8 mouse cellular contexts compared by ENCODE assay signal in genomic region chr1:91413030-91413506, GRCm38 (mm10). TPM values are rescaled to one million over a fixed set of nuclear protein-coding genes. Genes with fewer than 3 reads are reported as not detected.
A peak's percentile ranks its signal among the peaks of the same experiment; 100 is the strongest.
DNase-seq lines count a peak whose midpoint lies in the region; ATAC-seq and TF ChIP-seq lines count a peak whose summit lies in the region.

No protein-coding gene starts in this region.

- H3K9me3 ChIP-seq in CH12.LX (replicated peaks; ENCODE audit: low read length): no peaks in the 10 kb centered on the region
- H3K9me3 ChIP-seq in forebrain, embryonic 10.5 days: no peaks in the 10 kb centered on the region
- H3K9me3 ChIP-seq in heart, embryonic 15.5 days (replicated peaks): no peaks in the 10 kb centered on the region
- H3K9me3 ChIP-seq in liver, embryonic 13.5 days (replicated peaks): no peaks in the 10 kb centered on the region
- no peaks in the 10 kb centered on the region for H3K9me3 ChIP-seq in stomach, embryonic 14.5 days (ENCODE audit: control insufficient read depth, low read depth, low read length)

- 0% methylated on average over 34 of the region's 34 CpGs for WGBS in forebrain, embryonic 10.5 days
- under 1% methylated on average over 34 of the region's 34 CpGs for WGBS in heart, embryonic 15.5 days
- WGBS in liver, embryonic 13.5 days (ENCODE audit: insufficient replicate concordance): under 1% methylated on average over 34 of the region's 34 CpGs
- under 1% methylated on average over 34 of the region's 34 CpGs for WGBS in stomach, embryonic 14.5 days

- H3K27ac ChIP-seq in CH12.LX (ENCODE audit: insufficient read depth, low read depth): peak overlapping the region; percentile 75
- H3K27ac ChIP-seq in forebrain, embryonic 10.5 days: peak overlapping the region; percentile 97
- peak overlapping the region; percentile 97 for H3K27ac ChIP-seq in heart, embryonic 15.5 days
- H3K27ac ChIP-seq in liver, embryonic 13.5 days: peak overlapping the region; percentile 62
- H3K27ac ChIP-seq in stomach, embryonic 14.5 days (ENCODE audit: low read length): peak overlapping the region; percentile 91

- dilution Hi-C loops in CH12.LX (cut with MboI; ENCODE audit: extremely low pct_ligation_motif_present, extremely low pct_unique_long_range_greater_than_20kb, low sequenced_read_pairs): no loop called here

- H3K36me3 ChIP-seq in CH12.LX (replicated peaks in 1 of 2; ENCODE audit: control insufficient read depth in 1 of 2, insufficient read depth in 1 of 2, low read length in 1 of 2): peaks cover 12 to 31% of the 10 kb centered on the region in 2 experiments
- peaks cover 13% of the 10 kb centered on the region for H3K36me3 ChIP-seq in forebrain, embryonic 10.5 days (replicated peaks)
- peaks cover 9% of the 10 kb centered on the region; the same call in 1 of the 2 replicates for H3K36me3 ChIP-seq in heart, embryonic 15.5 days
- peaks cover 8% of the 10 kb centered on the region; the same call in 1 of the 2 replicates for H3K36me3 ChIP-seq in liver, embryonic 13.5 days
- 0 out of 2 replicates have a peak, but pooled peaks cover 3% of the 10 kb centered on the region for H3K36me3 ChIP-seq in stomach, embryonic 14.5 days (ENCODE audit: control insufficient read depth, insufficient read depth, low read length)

- no peak for TF ChIP-seq CTCF in CH12.LX (conservative IDR thresholded peaks at IDR 0.05 in 1 of 2, IDR thresholded peaks at IDR 0.05 in 1 of 2; ENCODE audit: low read depth in 2 of 2, low read length in 2 of 2)

- peak overlapping the region; percentile 68 for H3K4me2 ChIP-seq in CH12.LX (ENCODE audit: insufficient read depth, low read depth, poor library complexity, severe bottlenecking)
- peak overlapping the region; percentile 98 for H3K4me2 ChIP-seq in heart, embryonic 15.5 days
- H3K4me2 ChIP-seq in liver, embryonic 13.5 days: peak overlapping the region; percentile 99
- H3K4me2 ChIP-seq in stomach, embryonic 14.5 days (replicated peaks; ENCODE audit: low read depth, low read length): peak overlapping the region; percentile 97

- H3K79me2 ChIP-seq in CH12.LX (replicated peaks; ENCODE audit: control insufficient read depth, extremely low read depth, insufficient read depth, poor library complexity, severe bottlenecking): no peaks in the 10 kb centered on the region

- peak; percentile 92 for TF ChIP-seq POLR2A in CH12.LX (IDR thresholded peaks at IDR 0.05; ENCODE audit: low read depth, low read length)

- peak overlapping the region; percentile 74 to 94 (median 91) for H3K4me3 ChIP-seq in CH12.LX (replicated peaks in 1 of 3; ENCODE audit: low read depth in 2 of 3, low read length in 2 of 3, poor library complexity in 1 of 3)
- H3K4me3 ChIP-seq in forebrain, embryonic 10.5 days: peak overlapping the region; percentile 80
- peak overlapping the region; percentile 86 for H3K4me3 ChIP-seq in heart, embryonic 15.5 days
- H3K4me3 ChIP-seq in liver, embryonic 13.5 days (replicated peaks): peak overlapping the region; percentile 80
- H3K4me3 ChIP-seq in stomach, embryonic 14.5 days (ENCODE audit: low read depth, low read length): peak overlapping the region; percentile 77

- H3K27me3 ChIP-seq in CH12.LX (replicated peaks): no peaks in the 10 kb centered on the region
- H3K27me3 ChIP-seq in forebrain, embryonic 10.5 days (ENCODE audit: poor library complexity, severe bottlenecking): peaks cover 19% of the 10 kb centered on the region; the same call in 1 of the 2 replicates
- no peaks in the 10 kb centered on the region for H3K27me3 ChIP-seq in heart, embryonic 15.5 days
- peaks cover 21% of the 10 kb centered on the region for H3K27me3 ChIP-seq in liver, embryonic 13.5 days
- no peaks in the 10 kb centered on the region for H3K27me3 ChIP-seq in stomach, embryonic 14.5 days (ENCODE audit: control insufficient read depth, insufficient read depth, low read length)

- peak; percentile 92 for ATAC-seq in heart, embryonic 15.5 days (replicated peaks; ENCODE audit: insufficient number of reproducible peaks, insufficient read depth, low FRiP score, low read depth)
- peak; percentile 95 for ATAC-seq in liver, embryonic 13.5 days (ENCODE audit: low read depth)
- ATAC-seq in stomach, embryonic 14.5 days (ENCODE audit: insufficient number of reproducible peaks, insufficient read depth, low FRiP score, low read depth): peak; percentile 95

- no peak for TF ChIP-seq EP300 in CH12.LX (IDR thresholded peaks at IDR 0.05; ENCODE audit: low read length)

- no peak for TF ChIP-seq RAD21 in CH12.LX (IDR thresholded peaks at IDR 0.05; ENCODE audit: low read depth, low read length)

- DNase-seq in CH12.LX (ENCODE audit: extremely low read depth): peak; percentile 94
- DNase-seq in c-Kit-positive CD71-negative TER-119-negative erythroid progenitor cells, embryonic 14.5 days (ENCODE audit: low read depth): peak; percentile 90
- peak; percentile 96 for DNase-seq in forebrain, embryonic 10.5 days (ENCODE audit: extremely low spot score, low spot score)
- peak; percentile 98 for DNase-seq in kidney, postnatal 14 days
- DNase-seq in liver, embryonic 13.5 days: peak; percentile 90
- peak; percentile 92 for DNase-seq in natural killer cell, adult 2 months (ENCODE audit: low spot score in 2 of 2)

- in situ Hi-C loops in CH12.LX (cut with MboI; ENCODE audit: low pct_ligation_motif_present, low pct_unique_long_range_greater_than_20kb, low sequenced_read_pairs): no loop called here

- H3K9ac ChIP-seq in CH12.LX (ENCODE audit: insufficient read depth, low read depth): peak overlapping the region; percentile 80
- peak overlapping the region; percentile 82 for H3K9ac ChIP-seq in heart, embryonic 15.5 days
- peak overlapping the region; percentile 84 for H3K9ac ChIP-seq in liver, embryonic 13.5 days
- peak overlapping the region; percentile 74 for H3K9ac ChIP-seq in stomach, embryonic 14.5 days (replicated peaks; ENCODE audit: low read depth, low read length)

- H3K4me1 ChIP-seq in CH12.LX (ENCODE audit: control insufficient read depth in 1 of 2, insufficient read depth in 2 of 2): peaks cover 9 to 25% of the 10 kb centered on the region in 2 experiments
- peaks cover 55% of the 10 kb centered on the region for H3K4me1 ChIP-seq in forebrain, embryonic 10.5 days
- H3K4me1 ChIP-seq in heart, embryonic 15.5 days (replicated peaks): peaks cover 33% of the 10 kb centered on the region
- peaks cover 31% of the 10 kb centered on the region for H3K4me1 ChIP-seq in liver, embryonic 13.5 days (replicated peaks)
- peaks cover 27% of the 10 kb centered on the region for H3K4me1 ChIP-seq in stomach, embryonic 14.5 days (ENCODE audit: control insufficient read depth, insufficient read depth, low read length)

TF ChIP-seq in CH12.LX, 34 proteins besides CTCF, POLR2A, EP300 and RAD21 (continues in another document):
- TF ChIP-seq POLR2AphosphoS2 (IDR thresholded peaks at IDR 0.05; ENCODE audit: low read depth, low read length) (peak; percentile 79), NELFE (IDR thresholded peaks at IDR 0.05; ENCODE audit: low read depth, low read length) (peak; percentile 91), RCOR1 (conservative IDR thresholded peaks at IDR 0.05; ENCODE audit: low read depth, low read length) (no peak), ELF1 (IDR thresholded peaks at IDR 0.05; ENCODE audit: low read depth, low read length) (peak; percentile 77), NRF1 (IDR thresholded peaks at IDR 0.05; ENCODE audit: low read depth, low read length) (no peak), TCF12 (IDR thresholded peaks at IDR 0.05; ENCODE audit: low read depth, low read length) (peak; percentile 84), SIN3A (IDR thresholded peaks at IDR 0.05; ENCODE audit: low read length) (peak; percentile 86), TBP (conservative IDR thresholded peaks at IDR 0.05; ENCODE audit: low read depth, low read length) (peak; percentile 93), MXI1 (IDR thresholded peaks at IDR 0.05; ENCODE audit: low read depth, low read length) (peak; percentile 69; the same call in 1 of the 2 replicates)

RNA-seq across cellular contexts. Expression of gene Hes6, which starts 0.8 kb away (rescaled TPM):
- total RNA-seq in CH12.LX (2012; rRNA removed): 25.7 and 32.7 TPM in 2 replicates
- 14.6 and 15.4 TPM in 2 replicates for total RNA-seq in CH12.LX (2014; rRNA removed)
- polyA plus RNA-seq in CH12.LX (2012; ENCODE audit: insufficient read length, low read depth): 21.1 and 21.4 TPM in 2 replicates
- 156 and 177 TPM in 2 replicates for polyA plus RNA-seq in forebrain, embryonic 10.5 days (2016; fragmentation: Nextera tagmentation; extraction: Ambion mirVana)
- polyA plus RNA-seq in heart, embryonic 15.5 days (2015; fragmentation: Nextera tagmentation; extraction: Ambion mirVana): 72.4 and 128 TPM in 2 replicates
- polyA plus RNA-seq in liver, embryonic 13.5 days (2015; fragmentation: Nextera tagmentation; extraction: Ambion mirVana): 21.9 and 22.5 TPM in 2 replicates
- polyA plus RNA-seq in stomach, embryonic 14.5 days (2014; fragmentation: Nextera tagmentation; extraction: Ambion mirVana): 65.7 and 78.1 TPM in 2 replicates

RNA-seq across cellular contexts. Expression of gene Ilkap, which starts 14.5 kb away (rescaled TPM):
- 77.9 and 98.8 TPM in 2 replicates for total RNA-seq in CH12.LX (2012; rRNA removed)
- 79.1 and 100 TPM in 2 replicates for total RNA-seq in CH12.LX (2014; rRNA removed)
- polyA plus RNA-seq in CH12.LX (2012; ENCODE audit: insufficient read length, low read depth): 101 and 115 TPM in 2 replicates
- 168 and 176 TPM in 2 replicates for polyA plus RNA-seq in forebrain, embryonic 10.5 days (2016; fragmentation: Nextera tagmentation; extraction: Ambion mirVana)
- 96.7 and 110 TPM in 2 replicates for polyA plus RNA-seq in heart, embryonic 15.5 days (2015; fragmentation: Nextera tagmentation; extraction: Ambion mirVana)
- polyA plus RNA-seq in liver, embryonic 13.5 days (2015; fragmentation: Nextera tagmentation; extraction: Ambion mirVana): 86.5 and 95.8 TPM in 2 replicates
- 134 and 146 TPM in 2 replicates for polyA plus RNA-seq in stomach, embryonic 14.5 days (2014; fragmentation: Nextera tagmentation; extraction: Ambion mirVana)

RNA-seq across cellular contexts. Expression of gene Per2, which starts 46.1 kb away (rescaled TPM):
- total RNA-seq in CH12.LX (2012; rRNA removed) (4.2 and 4.7 TPM in 2 replicates), CH12.LX (2014; rRNA removed) (2.7 and 2.8 TPM in 2 replicates)
- polyA plus RNA-seq in CH12.LX (2012; ENCODE audit: insufficient read length, low read depth): 5.2 and 5.8 TPM in 2 replicates
- 1.3 and 1.6 TPM in 2 replicates for polyA plus RNA-seq in forebrain, embryonic 10.5 days (2016; fragmentation: Nextera tagmentation; extraction: Ambion mirVana)
- 4.5 and 5.0 TPM in 2 replicates for polyA plus RNA-seq in heart, embryonic 15.5 days (2015; fragmentation: Nextera tagmentation; extraction: Ambion mirVana)
- 1.4 and 2.5 TPM in 2 replicates for polyA plus RNA-seq in liver, embryonic 13.5 days (2015; fragmentation: Nextera tagmentation; extraction: Ambion mirVana)
- 7.3 and 9.5 TPM in 2 replicates for polyA plus RNA-seq in stomach, embryonic 14.5 days (2014; fragmentation: Nextera tagmentation; extraction: Ambion mirVana)

RNA-seq across cellular contexts. Expression of gene Erfe, which starts 46.8 kb away (rescaled TPM):
- total RNA-seq in CH12.LX (2012; rRNA removed) (5.7 and 8.4 TPM in 2 replicates), CH12.LX (2014; rRNA removed) (2.1 and 2.2 TPM in 2 replicates)
- polyA plus RNA-seq in CH12.LX (2012; ENCODE audit: insufficient read length, low read depth): 1.8 and 2.3 TPM in 2 replicates
- 1.1 and 1.6 TPM in 2 replicates for polyA plus RNA-seq in forebrain, embryonic 10.5 days (2016; fragmentation: Nextera tagmentation; extraction: Ambion mirVana)
- polyA plus RNA-seq in heart, embryonic 15.5 days (2015; fragmentation: Nextera tagmentation; extraction: Ambion mirVana): 0.78 and 1.5 TPM in 2 replicates
- polyA plus RNA-seq in liver, embryonic 13.5 days (2015; fragmentation: Nextera tagmentation; extraction: Ambion mirVana): 4.5 and 4.7 TPM in 2 replicates
- polyA plus RNA-seq in stomach, embryonic 14.5 days (2014; fragmentation: Nextera tagmentation; extraction: Ambion mirVana): 2.1 and 2.5 TPM in 2 replicates

Comparison
In these comparisons a context has a peak if more than half of its experiments do, and no peak if none do; other contexts are left out.
1. Peak in every context shown above with its lines: DNase-seq, ATAC-seq, H3K4me3 ChIP-seq and H3K27ac ChIP-seq.